Mouse (Mus musculus) testis, adult 2 months (tissue): ENCODE data around the gene Mphosph6. TPM values are rescaled to one million over a fixed set of nuclear protein-coding genes. Genes with fewer than 3 reads are reported as not detected.

Experiments
- H3K27ac ChIP-seq: fragments of 200-500 bp; 2 replicates; pipeline ENCODE4 v1.5.1; 2012; ENCODE audit warnings: low read depth, low read length; ENCODE audit not compliant: control insufficient read depth, insufficient read depth
- H3K27me3 ChIP-seq: fragments of 200-500 bp; 2 replicates; pipeline ENCODE4 v1.6.1; 2012; ENCODE audit warnings: mild to moderate bottlenecking, low read length, moderate library complexity; ENCODE audit not compliant: control insufficient read depth, insufficient read depth
- H3K36me3 ChIP-seq: fragments of 200-500 bp; 2 replicates; pipeline ENCODE4 v1.6.1; 2012; ENCODE audit warnings: mild to moderate bottlenecking, low read length; ENCODE audit not compliant: control insufficient read depth, insufficient read depth
- H3K4me1 ChIP-seq: fragments of 200-500 bp; 2 replicates; pipeline ENCODE4 v1.6.1; 2012; ENCODE audit warnings: low read length; ENCODE audit not compliant: control insufficient read depth, insufficient read depth
- H3K4me3 ChIP-seq: fragments of 200-500 bp; 2 replicates; pipeline ENCODE4 v1.5.1; 2012; ENCODE audit warnings: low read depth, mild to moderate bottlenecking, low read length, moderate library complexity, mixed read lengths; ENCODE audit not compliant: control insufficient read depth
- CTCF ChIP-seq: fragments of 200-500 bp; IDR thresholded peaks from 2 replicates; pipeline ENCODE4 v1.5.1; 2012; ENCODE audit warnings: low read depth, mild to moderate bottlenecking, inconsistent platforms, low read length, moderate library complexity; ENCODE audit not compliant: control insufficient read depth, insufficient read depth, insufficient replicate concordance
- POLR2A ChIP-seq: fragments of 200-500 bp; IDR thresholded peaks from 2 replicates; pipeline ENCODE4 v1.6.1; 2012; ENCODE audit warnings: low read depth, mild to moderate bottlenecking, inconsistent platforms, low read length, moderate library complexity; ENCODE audit not compliant: control insufficient read depth
- polyA plus RNA-seq: library from polyadenylated mRNA; depleted of rRNA; stranded (reverse); fragments of >200 nt; gene quantifications from 2 replicates; pipeline ENCODE4 v1.2.3, GENCODE M21; 2012; rRNA removed

Gene Mphosph6
- polyA plus RNA-seq, 1 experiment: 7.0 TPM

DNA sequence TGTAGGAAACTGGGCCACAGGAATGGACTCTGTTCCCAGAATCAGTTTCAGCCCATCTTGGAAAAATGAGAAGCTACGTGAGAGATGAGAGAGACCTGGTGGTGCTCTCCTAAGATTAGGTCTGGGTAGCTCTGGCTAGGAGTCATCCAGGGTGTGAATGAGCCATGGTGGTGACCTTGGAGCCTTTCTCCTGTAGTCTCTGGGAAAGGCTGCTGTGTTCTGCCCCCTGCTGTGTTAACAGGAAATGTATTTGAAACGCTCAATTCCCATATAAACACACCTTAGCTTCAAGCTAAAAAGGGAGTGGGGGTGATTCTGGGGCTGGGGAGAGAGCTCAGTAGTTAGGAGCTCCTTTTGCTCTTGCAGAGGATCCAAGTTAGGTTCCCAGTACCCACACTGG is 54.3 kb downstream of the Mphosph6 start:
- H3K4me1 ChIP-seq: no peaks in the 10 kb centered on the region
- H3K4me3 ChIP-seq: no peak overlapping the region
- no peak for TF ChIP-seq CTCF
- TF ChIP-seq POLR2A: no peak
- H3K27me3 ChIP-seq: no peaks in the 10 kb centered on the region
- no peak overlapping the region for H3K27ac ChIP-seq
- no peaks in the 10 kb centered on the region for H3K36me3 ChIP-seq

DNA sequence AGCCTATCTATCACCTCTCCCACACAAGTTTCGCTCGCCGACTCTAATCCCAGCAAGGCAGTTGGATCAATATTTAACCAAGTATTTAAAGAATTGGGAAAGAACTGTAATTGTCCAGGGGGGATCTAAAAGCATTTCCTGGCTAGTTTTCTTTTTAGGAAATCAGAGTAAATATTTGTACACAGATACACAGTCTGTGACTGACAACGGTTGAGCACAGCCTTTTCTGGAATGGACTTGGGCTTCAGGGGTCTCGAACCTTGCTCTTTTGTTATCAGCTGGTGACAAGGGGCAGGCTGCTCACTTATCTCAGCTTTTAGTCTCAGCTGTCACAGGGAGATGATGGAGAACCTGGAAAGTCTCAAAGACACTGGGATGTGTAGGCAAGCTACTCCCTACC is 55.1 kb downstream of the Mphosph6 start:
- no peaks in the 10 kb centered on the region for H3K4me1 ChIP-seq
- no peaks in the 10 kb centered on the region for H3K27me3 ChIP-seq
- no peak for TF ChIP-seq POLR2A
- TF ChIP-seq CTCF: no peak
- H3K4me3 ChIP-seq: no peak overlapping the region
- H3K27ac ChIP-seq: no peak overlapping the region
- H3K36me3 ChIP-seq: no peaks in the 10 kb centered on the region

DNA sequence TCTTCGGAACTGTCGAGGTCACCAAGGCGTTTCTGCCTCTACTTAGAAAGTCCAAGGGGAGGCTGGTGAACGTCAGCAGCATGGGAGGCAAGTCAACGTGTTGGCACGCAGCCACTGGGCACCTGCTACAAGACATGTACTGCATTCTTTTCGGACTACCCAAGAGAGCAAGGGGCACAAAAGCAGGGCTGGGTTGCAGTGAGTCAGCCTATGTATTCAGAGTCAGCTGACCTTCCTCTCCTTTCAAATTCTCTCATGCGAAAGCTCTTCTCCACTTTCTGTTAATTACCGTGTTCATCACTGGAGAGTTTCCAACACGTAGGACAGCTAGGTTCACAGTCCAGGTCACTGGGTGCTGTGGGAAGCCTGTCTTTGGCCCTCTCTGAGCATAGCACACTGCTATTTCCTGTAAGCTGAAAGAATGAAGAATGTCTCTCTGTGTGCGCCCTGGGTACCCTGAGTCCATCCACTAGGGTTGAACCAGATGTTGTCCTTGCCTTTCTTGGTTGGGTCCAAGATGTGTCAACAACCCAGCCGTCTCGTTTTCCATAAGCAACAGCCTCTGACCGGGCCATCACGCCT is 59.2 kb downstream of the Mphosph6 start:
- no peak for TF ChIP-seq POLR2A
- TF ChIP-seq CTCF: no peak
- no peaks in the 10 kb centered on the region for H3K27me3 ChIP-seq
- no peak overlapping the region for H3K27ac ChIP-seq
- no peak overlapping the region for H3K4me3 ChIP-seq
- no peaks in the 10 kb centered on the region for H3K36me3 ChIP-seq
- no peaks in the 10 kb centered on the region for H3K4me1 ChIP-seq

Other genes starting within 250 kb of the Mphosph6 start
- 3.6 TPM in 2 replicates for gene Sdr42e1, start 128.3 kb downstream of the Mphosph6 start, polyA plus RNA-seq
- 0.57 and 0.60 TPM in 2 replicates for gene Hsd17b2, start 100.0 kb downstream of the Mphosph6 start, polyA plus RNA-seq